Comparison of ENCODE assay signal across 9 mouse cellular contexts in genomic region chr2:92370821-92371805, GRCm38 (mm10). TPM values are rescaled to one million over a fixed set of nuclear protein-coding genes. Genes with fewer than 3 reads are reported as not detected.
A peak's percentile ranks its signal among the peaks of the same experiment; 100 is the strongest.
DNase-seq lines count a peak whose midpoint lies in the region; ATAC-seq lines count a peak whose summit lies in the region.
"Had no signal": no experiment of that assay in that cellular context is flagged by ENCODE, and none has a peak within 500 bp of the region (broad histone marks: within the 10 kb centered on the region; RNA-seq: fewer than 3 reads in every experiment).

No protein-coding gene starts in this region.

- H3K27ac ChIP-seq in midbrain, embryonic 10.5 days (replicated peaks), result peak overlapping the region; percentile 91

- H3K36me3 ChIP-seq in midbrain, embryonic 10.5 days, result peaks cover 18% of the 10 kb centered on the region

- no peaks in the 10 kb centered on the region for H3K9me3 ChIP-seq in midbrain, embryonic 10.5 days (replicated peaks)

- H3K27me3 ChIP-seq in midbrain, embryonic 10.5 days (ENCODE audit: low read depth, poor library complexity, severe bottlenecking), result peaks cover 31% of the 10 kb centered on the region

- WGBS in midbrain, embryonic 10.5 days, result 2% methylated on average over 45 of the region's 45 CpGs

- no peak for ATAC-seq in cerebellum, adult (ENCODE audit: insufficient number of reproducible peaks, low FRiP score, low TSS enrichment)

- peak; percentile 60 for DNase-seq in cerebellum, adult 11-12 months
- peak; percentile 28 for DNase-seq in adrenal gland, postnatal 25 days
- peak; percentile 83 for DNase-seq in forelimb bud, embryonic 11.5 days (ENCODE audit: low read depth, low spot score)
- peak; percentile 97 to 98 for DNase-seq in kidney, postnatal 25 days
- peak; percentile 75 for DNase-seq in midbrain, embryonic 10.5 days (ENCODE audit: low spot score)
- DNase-seq in thymus, postnatal 25 days, result peak; percentile 40
- no peak for DNase-seq in right cerebral cortex, postnatal 4 days

- peak overlapping the region; percentile 69 for H3K4me3 ChIP-seq in midbrain, embryonic 10.5 days

- peaks cover 84% of the 10 kb centered on the region for H3K4me1 ChIP-seq in midbrain, embryonic 10.5 days

RNA-seq across cellular contexts. Expression of gene Pex16, which starts 3.4 kb away (rescaled TPM):
- 169 and 237 TPM in 2 replicates for total RNA-seq in adrenal gland, postnatal 25 days (2021)
- 26.1 and 27.1 TPM in 2 replicates for polyA plus RNA-seq in midbrain, embryonic 10.5 days (2016; fragmentation: Nextera tagmentation; extraction: Ambion mirVana)

RNA-seq across cellular contexts. Expression of gene Large2, which starts 3.6 kb away (rescaled TPM):
- total RNA-seq in adrenal gland, postnatal 25 days (2021), result 2.8 and 4.1 TPM in 2 replicates
- polyA plus RNA-seq in midbrain, embryonic 10.5 days (2016; fragmentation: Nextera tagmentation; extraction: Ambion mirVana), result 16.2 and 25.6 TPM in 2 replicates
- total RNA-seq: MEL had no signal

RNA-seq across cellular contexts. Expression of gene 1700029I15Rik, which starts 11.2 kb away (rescaled TPM):
- 18.7 and 19.1 TPM in 2 replicates for total RNA-seq in adrenal gland, postnatal 25 days (2021)
- polyA plus RNA-seq in midbrain, embryonic 10.5 days (2016; fragmentation: Nextera tagmentation; extraction: Ambion mirVana), result 4.1 and 5.2 TPM in 2 replicates

RNA-seq across cellular contexts. Expression of gene Mapk8ip1, which starts 29.9 kb away (rescaled TPM):
- 27.0 and 30.8 TPM in 2 replicates for total RNA-seq in adrenal gland, postnatal 25 days (2021)
- 58.3 and 70.5 TPM in 2 replicates for polyA plus RNA-seq in midbrain, embryonic 10.5 days (2016; fragmentation: Nextera tagmentation; extraction: Ambion mirVana)
